Mouse (Mus musculus) neural tube, embryonic 11.5 days (tissue): ENCODE measurements around the gene 1600014C10Rik. TPM values are rescaled to one million over a fixed set of nuclear protein-coding genes. Genes with fewer than 3 reads are reported as not detected.

ENCODE experiments used
- ATAC-seq: fragments of 200-750 bp; cut with Nextera tagmentation; 2 replicates; pipeline ENCODE4 v1.8.0; 2017; ENCODE audit warnings: moderate number of reproducible peaks, mild to moderate bottlenecking, moderate TSS enrichment, moderate library complexity; ENCODE audit not compliant: insufficient read depth, low FRiP score, low TSS enrichment
- DNase-seq: peaks from one replicate; pipeline ENCODE4 v3.0.0-alpha.2; 2015; ENCODE audit warnings: low spot score
- H3K27ac ChIP-seq: fragments of 300-500 bp; sonication (generic); 2 replicates; pipeline ENCODE4 v1.5.1; 2014; ENCODE audit warnings: low read depth, mild to moderate bottlenecking, low read length
- H3K27me3 ChIP-seq: fragments of 300-500 bp; sonication (generic); 2 replicates; pipeline ENCODE4 v1.6.1; 2014; ENCODE audit warnings: mild to moderate bottlenecking, low read length, mixed read lengths; ENCODE audit not compliant: control insufficient read depth, insufficient read depth
- H3K36me3 ChIP-seq: fragments of 300-500 bp; sonication (generic); 2 replicates; pipeline ENCODE4 v1.6.1; 2014; ENCODE audit warnings: mild to moderate bottlenecking, low read length, moderate library complexity, mixed read lengths; ENCODE audit not compliant: control insufficient read depth, insufficient read depth
- H3K4me1 ChIP-seq: fragments of 300-500 bp; sonication (generic); 2 replicates; pipeline ENCODE4 v1.6.1; 2014; ENCODE audit warnings: low read length, mixed read lengths; ENCODE audit not compliant: control insufficient read depth, insufficient read depth
- H3K4me2 ChIP-seq: fragments of 300-500 bp; sonication (generic); 2 replicates; pipeline ENCODE4 v1.6.1; 2014; ENCODE audit warnings: low read depth, mild to moderate bottlenecking, moderate library complexity
- H3K4me3 ChIP-seq: fragments of 300-500 bp; sonication (generic); 2 replicates; pipeline ENCODE4 v1.5.1; 2014; ENCODE audit warnings: low read depth, low read length
- H3K9ac ChIP-seq: fragments of 300-500 bp; sonication (generic); 2 replicates; pipeline ENCODE4 v1.6.1; 2014; ENCODE audit warnings: mild to moderate bottlenecking, low read length
- H3K9me3 ChIP-seq: fragments of 300-500 bp; sonication (generic); 2 replicates; pipeline ENCODE4 v1.6.1; 2016; ENCODE audit warnings: low read length; ENCODE audit not compliant: control insufficient read depth
- WGBS: fragments of 180-500 bp; shearing (Covaris S2); extraction: QIAGEN DNeasy Blood & Tissue Kit; methylation state at CpG from one replicate; pipeline ENCODE4 v1.1.7; 2014; 5-methylcytosine and 5-hydroxymethylcytosine counted together
- polyA plus RNA-seq: library from polyadenylated mRNA; unstranded; fragments of >200 nt; fragmentation: Nextera tagmentation; extraction: Ambion mirVana; gene quantifications from 2 replicates; pipeline ENCODE4 v1.2.1, GENCODE M21; 2014

1600014C10Rik gene
- polyA plus RNA-seq, 1 experiment from 2014 or later: 18.3 TPM

- no peak overlapping the region for H3K4me3 ChIP-seq
- WGBS: 93% methylated on average over 6 of the region's 6 CpGs
Measured at GRCm38 (mm10) chr7:38215697-38216096, 32.7 kb downstream of the 1600014C10Rik start.

GRCm38 (mm10) chr7:38217417-38218171 lies 34.6 kb downstream of the 1600014C10Rik start:
- Histone ChIP-seq H3K4me2 (no peak overlapping the region), H3K4me3 (no peak overlapping the region), H3K9me3 (no peaks in the 10 kb centered on the region), H3K27me3 (no peaks in the 10 kb centered on the region), H3K36me3 (no peaks in the 10 kb centered on the region), H3K9ac (no peak overlapping the region), H3K4me1 (no peaks in the 10 kb centered on the region), H3K27ac (no peak overlapping the region)
- no peak for ATAC-seq
- DNase-seq: no peak
- WGBS: 66% methylated on average over 5 of the region's 5 CpGs

More at GRCm38 (mm10) chr7:38215697-38216096, 32.7 kb downstream of the 1600014C10Rik start:
- Histone ChIP-seq H3K27ac (no peak overlapping the region), H3K9ac (no peak overlapping the region), H3K4me2 (no peak overlapping the region), H3K9me3 (no peaks in the 10 kb centered on the region), H3K4me1 (no peaks in the 10 kb centered on the region), H3K36me3 (no peaks in the 10 kb centered on the region), H3K27me3 (no peaks in the 10 kb centered on the region)
- no peak for DNase-seq
- ATAC-seq: no peak

- no peaks in the 10 kb centered on the region for H3K36me3 ChIP-seq
- ATAC-seq (no peak), DNase-seq (no peak)
- H3K9ac ChIP-seq: no peak overlapping the region
- no peaks in the 10 kb centered on the region for H3K4me1 ChIP-seq
- no peak overlapping the region for H3K4me3 ChIP-seq
- H3K27me3 ChIP-seq: no peaks in the 10 kb centered on the region
- no peak overlapping the region for H3K27ac ChIP-seq
- no peaks in the 10 kb centered on the region for H3K9me3 ChIP-seq
- no peak overlapping the region for H3K4me2 ChIP-seq
- 76% methylated on average over 8 of the region's 8 CpGs for WGBS
Measured at GRCm38 (mm10) chr7:38218631-38219367, 35.8 kb downstream of the 1600014C10Rik start.

GRCm38 (mm10) chr7:38219526-38219925 lies 36.5 kb downstream of the 1600014C10Rik start:
- H3K9me3 ChIP-seq: no peaks in the 10 kb centered on the region
- no peaks in the 10 kb centered on the region for H3K27me3 ChIP-seq
- H3K4me2 ChIP-seq: no peak overlapping the region
- DNase-seq: no peak
- no peaks in the 10 kb centered on the region for H3K36me3 ChIP-seq
- H3K27ac ChIP-seq: no peak overlapping the region
- H3K4me3 ChIP-seq: no peak overlapping the region
- ATAC-seq: no peak
- no peak overlapping the region for H3K9ac ChIP-seq
- WGBS: 88% methylated on average over 4 of the region's 4 CpGs
- H3K4me1 ChIP-seq: no peaks in the 10 kb centered on the region

- DNase-seq (no peak), ATAC-seq (no peak)
- Histone ChIP-seq H3K4me1 (no peaks in the 10 kb centered on the region), H3K4me2 (no peak overlapping the region), H3K36me3 (no peaks in the 10 kb centered on the region), H3K9me3 (no peaks in the 10 kb centered on the region), H3K4me3 (no peak overlapping the region), H3K27ac (no peak overlapping the region), H3K27me3 (no peaks in the 10 kb centered on the region), H3K9ac (no peak overlapping the region)
- WGBS: 96% methylated on average over 7 of the region's 7 CpGs
Measured at GRCm38 (mm10) chr7:38220866-38221265, 37.8 kb downstream of the 1600014C10Rik start.

- DNase-seq: no peak
- H3K4me3 ChIP-seq: no peak overlapping the region
- WGBS: 89% methylated on average over 13 of the region's 13 CpGs
Measured at GRCm38 (mm10) chr7:38224577-38225369, 41.8 kb downstream of the 1600014C10Rik start.

GRCm38 (mm10) chr7:38226226-38226625 lies 43.2 kb downstream of the 1600014C10Rik start:
- 79% methylated on average over 2 of the region's 2 CpGs for WGBS
- H3K4me2 ChIP-seq: no peak overlapping the region
- no peak overlapping the region for H3K4me3 ChIP-seq

More at GRCm38 (mm10) chr7:38224577-38225369, 41.8 kb downstream of the 1600014C10Rik start:
- Histone ChIP-seq H3K9ac (no peak overlapping the region), H3K27me3 (no peaks in the 10 kb centered on the region), H3K36me3 (no peaks in the 10 kb centered on the region), H3K4me1 (no peaks in the 10 kb centered on the region), H3K27ac (no peak overlapping the region), H3K9me3 (no peaks in the 10 kb centered on the region), H3K4me2 (no peak overlapping the region)
- no peak for ATAC-seq

GRCm38 (mm10) chr7:38227181-38227899 lies 44.3 kb downstream of the 1600014C10Rik start:
- WGBS: under 1% methylated on average over 25 of the region's 25 CpGs
- H3K27ac ChIP-seq: no peak overlapping the region
- DNase-seq (peak; percentile 59), ATAC-seq (peak; percentile 49)
- H3K4me3 ChIP-seq: peak overlapping the region; percentile 43
- H3K9ac ChIP-seq: peak overlapping the region; percentile 45
- H3K27me3 ChIP-seq: no peaks in the 10 kb centered on the region
- no peaks in the 10 kb centered on the region for H3K9me3 ChIP-seq
- no peaks in the 10 kb centered on the region for H3K4me1 ChIP-seq
- no peaks in the 10 kb centered on the region for H3K36me3 ChIP-seq
- H3K4me2 ChIP-seq: peak overlapping the region; percentile 66

More at GRCm38 (mm10) chr7:38226226-38226625, 43.2 kb downstream of the 1600014C10Rik start:
- Histone ChIP-seq H3K9me3 (no peaks in the 10 kb centered on the region), H3K27ac (no peak overlapping the region), H3K36me3 (no peaks in the 10 kb centered on the region), H3K27me3 (no peaks in the 10 kb centered on the region), H3K9ac (no peak overlapping the region), H3K4me1 (no peaks in the 10 kb centered on the region)
- DNase-seq: no peak
- ATAC-seq: no peak
